13 mouse cellular contexts compared by ENCODE assay signal in genomic region chr4:21780816-21781726, GRCm38 (mm10). TPM values are rescaled to one million over a fixed set of nuclear protein-coding genes. Genes with fewer than 3 reads are reported as not detected.
DNase-seq lines count a peak whose midpoint lies in the region; ATAC-seq and TF ChIP-seq lines count a peak whose summit lies in the region.
"Had no signal": no experiment of that assay in that cellular context is flagged by ENCODE, and none has a peak within 500 bp of the region (broad histone marks: within the 10 kb centered on the region; RNA-seq: fewer than 3 reads in every experiment).

No protein-coding gene starts in this region.

- peak; percentile 48 for DNase-seq in A20 (ENCODE audit: low read depth, low spot score)
- DNase-seq in liver, embryonic 13.5 days = peak; percentile 52
- DNase-seq in adrenal gland, adult 18-20 months (ENCODE audit: low spot score in 2 of 2) = no peak
- no peak for DNase-seq in forebrain, embryonic 10.5 days (ENCODE audit: extremely low spot score, low spot score)
- no peak for DNase-seq in midbrain, postnatal 0 days (ENCODE audit: low spot score)
- no peak for DNase-seq in lung, postnatal 0 days (ENCODE audit: low spot score)
- DNase-seq: lung, postnatal 4 days; thymus, postnatal 25 days had no signal

- no peak for TF ChIP-seq EP300 in lung, postnatal 0 days (IDR thresholded peaks at IDR 0.05)

- H3K9me3 ChIP-seq in kidney, embryonic 16.5 days (ENCODE audit: low read length) = no peaks in the 10 kb centered on the region
- no peaks in the 10 kb centered on the region for H3K9me3 ChIP-seq in liver, embryonic 13.5 days (replicated peaks)
- no peaks in the 10 kb centered on the region for H3K9me3 ChIP-seq in forebrain, embryonic 10.5 days
- H3K9me3 ChIP-seq in midbrain, postnatal 0 days (ENCODE audit: low read length) = no peaks in the 10 kb centered on the region
- no peaks in the 10 kb centered on the region for H3K9me3 ChIP-seq in lung, postnatal 0 days (ENCODE audit: low read length)
- H3K9me3 ChIP-seq: hindbrain, embryonic 15.5 days; limb, embryonic 13.5 days had no signal

- peaks cover 35% of the 10 kb centered on the region for H3K36me3 ChIP-seq in kidney, embryonic 16.5 days (ENCODE audit: insufficient read depth, low read length)
- H3K36me3 ChIP-seq in liver, embryonic 13.5 days = peaks cover 53% of the 10 kb centered on the region
- peaks cover 55% of the 10 kb centered on the region for H3K36me3 ChIP-seq in forebrain, embryonic 10.5 days (replicated peaks)
- H3K36me3 ChIP-seq in midbrain, postnatal 0 days (ENCODE audit: insufficient read depth, low read length) = peaks cover 31% of the 10 kb centered on the region
- H3K36me3 ChIP-seq in lung, postnatal 0 days (ENCODE audit: insufficient read depth, low read length) = peaks cover 22% of the 10 kb centered on the region

- H3K9ac ChIP-seq in kidney, embryonic 16.5 days (replicated peaks; ENCODE audit: low read length) = no peak overlapping the region
- H3K9ac ChIP-seq in liver, embryonic 13.5 days = peak overlapping the region; percentile 47
- no peak overlapping the region for H3K9ac ChIP-seq in midbrain, postnatal 0 days (replicated peaks; ENCODE audit: low read length, poor library complexity, severe bottlenecking)
- no peak overlapping the region for H3K9ac ChIP-seq in lung, postnatal 0 days (replicated peaks; ENCODE audit: low read depth)
- H3K9ac ChIP-seq: hindbrain, embryonic 15.5 days; limb, embryonic 13.5 days had no signal

- peaks cover 6% of the 10 kb centered on the region; the same call in 1 of the 2 replicates for H3K4me1 ChIP-seq in kidney, embryonic 16.5 days (ENCODE audit: insufficient read depth, low read length)
- peaks cover 77% of the 10 kb centered on the region for H3K4me1 ChIP-seq in liver, embryonic 13.5 days (replicated peaks)
- peaks cover 6% of the 10 kb centered on the region; the same call in 1 of the 2 replicates for H3K4me1 ChIP-seq in forebrain, embryonic 10.5 days
- no peaks in the 10 kb centered on the region; the same call in 1 of the 2 replicates for H3K4me1 ChIP-seq in midbrain, postnatal 0 days (ENCODE audit: insufficient read depth, low read length)
- H3K4me1 ChIP-seq in lung, postnatal 0 days (ENCODE audit: insufficient read depth, low read depth, low read length) = no peaks in the 10 kb centered on the region

- H3K27ac ChIP-seq in kidney, embryonic 16.5 days (ENCODE audit: low read length) = no peak overlapping the region
- peak overlapping the region; percentile 94 for H3K27ac ChIP-seq in liver, embryonic 13.5 days
- H3K27ac ChIP-seq in forebrain, embryonic 10.5 days = no peak overlapping the region
- H3K27ac ChIP-seq in midbrain, postnatal 0 days (ENCODE audit: low read depth, low read length) = no peak overlapping the region
- no peak overlapping the region for H3K27ac ChIP-seq in lung, postnatal 0 days (ENCODE audit: low read length)
- H3K27ac ChIP-seq: hindbrain, embryonic 15.5 days; limb, embryonic 13.5 days had no signal

- WGBS in kidney, embryonic 16.5 days = 91% methylated on average over 12 of the region's 12 CpGs
- WGBS in liver, embryonic 13.5 days (ENCODE audit: insufficient replicate concordance) = 36% methylated on average over 12 of the region's 12 CpGs
- WGBS in forebrain, embryonic 10.5 days = 95% methylated on average over 12 of the region's 12 CpGs
- 97% methylated on average over 12 of the region's 12 CpGs for WGBS in midbrain, postnatal 0 days
- WGBS in lung, postnatal 0 days = 90% methylated on average over 12 of the region's 12 CpGs

- no peaks in the 10 kb centered on the region for H3K27me3 ChIP-seq in kidney, embryonic 16.5 days (ENCODE audit: insufficient read depth, low read length)
- no peaks in the 10 kb centered on the region for H3K27me3 ChIP-seq in liver, embryonic 13.5 days
- no peaks in the 10 kb centered on the region for H3K27me3 ChIP-seq in forebrain, embryonic 10.5 days (ENCODE audit: poor library complexity, severe bottlenecking)
- H3K27me3 ChIP-seq in midbrain, postnatal 0 days (ENCODE audit: insufficient read depth, low read length) = no peaks in the 10 kb centered on the region
- no peaks in the 10 kb centered on the region for H3K27me3 ChIP-seq in lung, postnatal 0 days (replicated peaks; ENCODE audit: insufficient read depth, low read length)
- H3K27me3 ChIP-seq: hindbrain, embryonic 15.5 days; limb, embryonic 13.5 days had no signal

- ATAC-seq in erythroblast, adult 5-6 weeks (replicated peaks; ENCODE audit: low FRiP score, poor library complexity, severe bottlenecking) = peak; percentile 54; the same call in 1 of the 2 replicates
- ATAC-seq in kidney, embryonic 16.5 days (ENCODE audit: low FRiP score, low TSS enrichment) = peak; percentile 70; the same call in 1 of the 2 replicates
- ATAC-seq in liver, embryonic 13.5 days (ENCODE audit: low read depth) = peak; percentile 88
- no peak for ATAC-seq in midbrain, postnatal 0 days (ENCODE audit: low FRiP score)
- no peak for ATAC-seq in lung, postnatal 0 days
- ATAC-seq: midbrain, embryonic 16.5 days had no signal

- H3K4me2 ChIP-seq in kidney, embryonic 16.5 days (replicated peaks; ENCODE audit: low read depth, low read length) = no peak overlapping the region
- peak overlapping the region; percentile 59 for H3K4me2 ChIP-seq in liver, embryonic 13.5 days
- no peak overlapping the region for H3K4me2 ChIP-seq in midbrain, postnatal 0 days (ENCODE audit: low read depth, low read length, poor library complexity, severe bottlenecking)
- H3K4me2 ChIP-seq in lung, postnatal 0 days (replicated peaks; ENCODE audit: low read depth, low read length) = no peak overlapping the region
- H3K4me2 ChIP-seq: hindbrain, embryonic 15.5 days; limb, embryonic 13.5 days had no signal

- no peak for TF ChIP-seq CTCF in midbrain, postnatal 0 days (IDR thresholded peaks at IDR 0.05)
- TF ChIP-seq CTCF in lung, postnatal 0 days (IDR thresholded peaks at IDR 0.05) = no peak

- no peak overlapping the region for H3K4me3 ChIP-seq in kidney, embryonic 16.5 days (ENCODE audit: low read length)
- H3K4me3 ChIP-seq in liver, embryonic 13.5 days (replicated peaks) = peak overlapping the region; percentile 28
- H3K4me3 ChIP-seq in forebrain, embryonic 10.5 days = no peak overlapping the region
- H3K4me3 ChIP-seq in midbrain, postnatal 0 days (ENCODE audit: low read depth, low read length) = no peak overlapping the region
- H3K4me3 ChIP-seq in lung, postnatal 0 days (ENCODE audit: low read depth, low read length) = no peak overlapping the region
- H3K4me3 ChIP-seq: hindbrain, embryonic 15.5 days; limb, embryonic 13.5 days had no signal

RNA-seq across cellular contexts. Expression of gene Tstd3, which starts 14.1 kb away (rescaled TPM):
- total RNA-seq in erythroblast, adult 5-6 weeks (2015; ENCODE audit: low replicate concordance) = 7.3 and 12.9 TPM in 2 replicates
- 4.9 and 7.5 TPM in 2 replicates for total RNA-seq in erythroblast, adult 5-6 weeks (2017; ENCODE audit: low replicate concordance)
- polyA plus RNA-seq in kidney, embryonic 16.5 days (2015; fragmentation: Nextera tagmentation; extraction: Ambion mirVana) = 11.3 and 12.6 TPM in 2 replicates
- 17.5 and 20.9 TPM in 2 replicates for polyA plus RNA-seq in liver, embryonic 13.5 days (2015; fragmentation: Nextera tagmentation; extraction: Ambion mirVana)
- total RNA-seq in adrenal gland, adult 18-20 months (2021) = 1 to 10 TPM; 8.5 to 9.9 TPM
- 24.3 and 25.2 TPM in 2 replicates for polyA plus RNA-seq in forebrain, embryonic 10.5 days (2016; fragmentation: Nextera tagmentation; extraction: Ambion mirVana)
- total RNA-seq in midbrain, postnatal 0 days (2014; rRNA removed) = 15.6 and 19.2 TPM in 2 replicates
- polyA plus RNA-seq in midbrain, postnatal 0 days (2015; fragmentation: Nextera tagmentation; extraction: Ambion mirVana) = 24.4 and 25.2 TPM in 2 replicates
- 5.9 and 6.1 TPM in 2 replicates for polyA plus RNA-seq in lung, postnatal 0 days (2015; fragmentation: Nextera tagmentation; extraction: Ambion mirVana)

RNA-seq across cellular contexts. Expression of gene Usp45, which starts 14.1 kb away (rescaled TPM):
- 26.3 and 28.1 TPM in 2 replicates for total RNA-seq in erythroblast, adult 5-6 weeks (2015; ENCODE audit: low replicate concordance)
- total RNA-seq in erythroblast, adult 5-6 weeks (2017; ENCODE audit: low replicate concordance) = 22.7 and 27.5 TPM in 2 replicates
- 7.2 and 8.6 TPM in 2 replicates for polyA plus RNA-seq in kidney, embryonic 16.5 days (2015; fragmentation: Nextera tagmentation; extraction: Ambion mirVana)
- 13.6 and 18.7 TPM in 2 replicates for polyA plus RNA-seq in liver, embryonic 13.5 days (2015; fragmentation: Nextera tagmentation; extraction: Ambion mirVana)
- total RNA-seq in adrenal gland, adult 18-20 months (2021) = 10 to 100 TPM; 14.9 to 17.5 TPM
- 12.0 and 12.4 TPM in 2 replicates for polyA plus RNA-seq in forebrain, embryonic 10.5 days (2016; fragmentation: Nextera tagmentation; extraction: Ambion mirVana)
- 8.5 and 9.7 TPM in 2 replicates for total RNA-seq in midbrain, postnatal 0 days (2014; rRNA removed)
- 3.7 and 4.7 TPM in 2 replicates for polyA plus RNA-seq in midbrain, postnatal 0 days (2015; fragmentation: Nextera tagmentation; extraction: Ambion mirVana)
- 3.1 and 5.3 TPM in 2 replicates for polyA plus RNA-seq in lung, postnatal 0 days (2015; fragmentation: Nextera tagmentation; extraction: Ambion mirVana)

RNA-seq across cellular contexts. Expression of gene Ccnc, which starts 53.6 kb away (rescaled TPM):
- total RNA-seq in erythroblast, adult 5-6 weeks (2015; ENCODE audit: low replicate concordance) = 17.5 and 28.0 TPM in 2 replicates
- total RNA-seq in erythroblast, adult 5-6 weeks (2017; ENCODE audit: low replicate concordance) = 19.7 and 23.0 TPM in 2 replicates
- polyA plus RNA-seq in kidney, embryonic 16.5 days (2015; fragmentation: Nextera tagmentation; extraction: Ambion mirVana) = 40.2 and 40.7 TPM in 2 replicates
- 23.2 and 32.1 TPM in 2 replicates for polyA plus RNA-seq in liver, embryonic 13.5 days (2015; fragmentation: Nextera tagmentation; extraction: Ambion mirVana)
- 10 to 100 TPM; 21.2 to 23.7 TPM for total RNA-seq in adrenal gland, adult 18-20 months (2021)
- polyA plus RNA-seq in forebrain, embryonic 10.5 days (2016; fragmentation: Nextera tagmentation; extraction: Ambion mirVana) = 55.7 and 58.9 TPM in 2 replicates
- total RNA-seq in midbrain, postnatal 0 days (2014; rRNA removed) = 29.2 and 39.1 TPM in 2 replicates
- 59.6 and 63.0 TPM in 2 replicates for polyA plus RNA-seq in midbrain, postnatal 0 days (2015; fragmentation: Nextera tagmentation; extraction: Ambion mirVana)
- 32.3 TPM in 2 replicates for polyA plus RNA-seq in lung, postnatal 0 days (2015; fragmentation: Nextera tagmentation; extraction: Ambion mirVana)

Comparison
In these comparisons a context has a peak if more than half of its experiments do, and no peak if none do; other contexts are left out.
1. DNase-seq: peak in A20 (single experiment) and liver, embryonic 13.5 days (single experiment); none in adrenal gland, adult 18-20 months (0 of 2), forebrain, embryonic 10.5 days (single experiment), midbrain, postnatal 0 days (single experiment) and lung, postnatal 0 days (single experiment).
2. ATAC-seq: peak in erythroblast, adult 5-6 weeks (single experiment), kidney, embryonic 16.5 days (single experiment) and liver, embryonic 13.5 days (single experiment); none in midbrain, postnatal 0 days (single experiment) and lung, postnatal 0 days (single experiment).